Mouse (Mus musculus) C2C12 (cell line): ENCODE measurements at regions not wholly inside any gene's neighbourhood (a gene's known extent, or its start where the extent isn't known, plus 50 kb on each side); places are given as distances from the start of the nearest gene placed in this dataset.

ENCODE experiments used
- CEBPB ChIP-seq: IDR thresholded peaks from one replicate; pipeline ENCODE4 v1.6.1; 2011; ENCODE audit warnings: low read depth, mild to moderate bottlenecking, control low read depth, moderate library complexity
- CTCF ChIP-seq: IDR thresholded peaks from one replicate; pipeline ENCODE4 v1.5.1; 2011; ENCODE audit not compliant: control insufficient read depth, insufficient read depth, insufficient read length
- MAX ChIP-seq: IDR thresholded peaks from one replicate; pipeline ENCODE4 v1.6.1; 2011; ENCODE audit warnings: mild to moderate bottlenecking, control low read depth
- MYOD1 ChIP-seq: IDR thresholded peaks from one replicate; pipeline ENCODE4 v1.6.1; 2011; ENCODE audit warnings: low read depth; ENCODE audit not compliant: control insufficient read depth, insufficient read length
- USF1 ChIP-seq: IDR thresholded peaks from one replicate; pipeline ENCODE4 v1.6.1; 2011; ENCODE audit warnings: low read depth, mild to moderate bottlenecking, control low read depth, moderate library complexity

DNA sequence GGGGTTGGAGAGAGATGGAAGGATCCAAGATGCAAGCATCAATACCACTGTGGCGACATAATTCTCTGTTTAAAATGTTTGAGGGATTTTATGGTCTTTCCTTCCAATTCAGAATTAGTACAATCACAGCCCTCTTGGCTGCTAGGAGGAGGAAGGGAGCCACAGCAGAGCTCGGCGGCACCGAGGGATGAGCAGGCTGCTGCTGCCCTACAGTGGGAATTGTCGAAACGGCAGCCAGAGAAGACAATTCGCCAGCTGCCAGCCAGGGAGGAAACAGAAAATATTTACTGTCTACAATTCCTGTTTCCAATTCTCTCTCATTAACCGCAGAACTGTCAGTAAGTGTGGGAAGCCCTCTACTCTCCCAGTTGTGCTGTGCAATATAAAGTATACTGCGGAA is 58.3 kb downstream of the Cartpt start:
- TF ChIP-seq CTCF (peak; percentile 65), CEBPB (no peak), USF1 (no peak), MYOD1 (no peak), MAX (no peak)
